Comparison of ENCODE assay signal across 11 mouse cellular contexts in the genomic region with DNA sequence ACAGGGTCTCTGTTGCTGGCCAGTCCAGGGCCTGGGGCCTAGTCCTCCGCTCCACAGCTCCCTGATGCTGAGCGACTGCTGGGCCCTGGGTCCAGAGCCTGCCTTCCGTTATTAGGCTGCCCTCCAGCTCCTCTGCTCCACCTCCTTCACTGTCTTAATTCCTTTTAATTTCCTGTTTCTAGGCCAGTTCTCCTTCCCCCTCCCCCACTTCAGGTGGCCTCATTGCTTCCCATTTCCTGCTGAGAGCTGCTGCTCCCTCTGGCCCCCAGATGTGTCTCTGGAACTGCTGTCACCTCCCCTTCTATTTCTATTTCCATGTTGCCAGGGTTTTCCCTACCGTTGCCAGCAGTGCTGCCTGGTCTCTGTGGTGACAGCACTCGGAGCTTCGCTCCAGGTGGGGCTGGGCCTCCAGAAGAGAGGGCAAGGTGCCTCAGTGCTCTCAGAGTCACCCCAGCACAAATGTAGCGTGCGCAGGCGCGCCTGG.
DNase-seq lines count a peak whose midpoint lies in the region; ATAC-seq and TF ChIP-seq lines count a peak whose summit lies in the region.
"Had no signal": no experiment of that assay in that cellular context is flagged by ENCODE, and none has a peak within 500 bp of the region (broad histone marks: within the 10 kb centered on the region; RNA-seq: fewer than 3 reads in every experiment).

No protein-coding gene starts in this region.

- no peak overlapping the region for H3K4me2 ChIP-seq in forebrain, embryonic 16.5 days (ENCODE audit: low read length)
- H3K4me2 ChIP-seq in intestine, embryonic 14.5 days (ENCODE audit: low read length): no peak overlapping the region
- H3K4me2 ChIP-seq in intestine, postnatal 0 days (replicated peaks; ENCODE audit: low read depth): no peak overlapping the region
- no peak overlapping the region for H3K4me2 ChIP-seq in embryonic facial prominence, embryonic 14.5 days (ENCODE audit: low read depth, low read length)
- H3K4me2 ChIP-seq in neural tube, embryonic 14.5 days (ENCODE audit: low read depth, low read length): no peak overlapping the region

- TF ChIP-seq CTCF in intestine, postnatal 0 days (IDR thresholded peaks at IDR 0.05; ENCODE audit: low read depth): no peak

- H3K27ac ChIP-seq in forebrain, embryonic 10.5 days: peak overlapping the region; percentile 26
- no peak overlapping the region for H3K27ac ChIP-seq in forebrain, embryonic 16.5 days (ENCODE audit: low read length)
- H3K27ac ChIP-seq in intestine, embryonic 14.5 days (ENCODE audit: low read depth): peak overlapping the region; percentile 62
- no peak overlapping the region for H3K27ac ChIP-seq in intestine, postnatal 0 days (ENCODE audit: low read depth, low read length)
- peak overlapping the region; percentile 16; the same call in 1 of the 2 replicates for H3K27ac ChIP-seq in embryonic facial prominence, embryonic 14.5 days (replicated peaks; ENCODE audit: low read depth, low read length)
- no peak overlapping the region for H3K27ac ChIP-seq in neural tube, embryonic 14.5 days (ENCODE audit: low read depth, low read length)

- H3K27me3 ChIP-seq in forebrain, embryonic 10.5 days (ENCODE audit: poor library complexity, severe bottlenecking): no peaks in the 10 kb centered on the region
- H3K27me3 ChIP-seq in forebrain, embryonic 16.5 days (replicated peaks; ENCODE audit: control insufficient read depth, insufficient read depth, low read length): no peaks in the 10 kb centered on the region
- no peaks in the 10 kb centered on the region for H3K27me3 ChIP-seq in intestine, embryonic 14.5 days (replicated peaks; ENCODE audit: control insufficient read depth, insufficient read depth, low read length)
- no peaks in the 10 kb centered on the region for H3K27me3 ChIP-seq in intestine, postnatal 0 days (replicated peaks; ENCODE audit: control insufficient read depth, insufficient read depth, low read length)
- H3K27me3 ChIP-seq in embryonic facial prominence, embryonic 14.5 days (replicated peaks; ENCODE audit: control insufficient read depth, insufficient read depth, low read length): no peaks in the 10 kb centered on the region
- H3K27me3 ChIP-seq in neural tube, embryonic 14.5 days (ENCODE audit: control insufficient read depth, insufficient read depth, low read length): no peaks in the 10 kb centered on the region

- no peak for ATAC-seq in forebrain, embryonic 16.5 days
- ATAC-seq in intestine, embryonic 14.5 days (replicated peaks; ENCODE audit: low FRiP score, low TSS enrichment, low read depth): no peak
- no peak for ATAC-seq in intestine, postnatal 0 days
- ATAC-seq in embryonic facial prominence, embryonic 14.5 days (ENCODE audit: low read depth): no peak
- ATAC-seq in neural tube, embryonic 14.5 days (ENCODE audit: low read depth): peak; percentile 56; the same call in 1 of the 2 replicates
- ATAC-seq: forebrain, embryonic 14.5 days had no signal

- 55% methylated on average over 10 of the region's 10 CpGs for WGBS in forebrain, embryonic 10.5 days
- 68% methylated on average over 10 of the region's 10 CpGs for WGBS in forebrain, embryonic 16.5 days
- WGBS in intestine, embryonic 14.5 days: 45% methylated on average over 10 of the region's 10 CpGs
- WGBS in intestine, postnatal 0 days: 73% methylated on average over 10 of the region's 10 CpGs
- 46% methylated on average over 10 of the region's 10 CpGs for WGBS in embryonic facial prominence, embryonic 14.5 days
- 65% methylated on average over 10 of the region's 10 CpGs for WGBS in neural tube, embryonic 14.5 days

- no peak overlapping the region for H3K4me3 ChIP-seq in forebrain, embryonic 10.5 days
- H3K4me3 ChIP-seq in forebrain, embryonic 16.5 days (replicated peaks; ENCODE audit: low read length): no peak overlapping the region
- no peak overlapping the region for H3K4me3 ChIP-seq in intestine, embryonic 14.5 days (ENCODE audit: low read depth, low read length)
- no peak overlapping the region for H3K4me3 ChIP-seq in intestine, postnatal 0 days (ENCODE audit: low read depth, low read length)
- H3K4me3 ChIP-seq in embryonic facial prominence, embryonic 14.5 days (ENCODE audit: low read depth, low read length): no peak overlapping the region
- no peak overlapping the region for H3K4me3 ChIP-seq in neural tube, embryonic 14.5 days (ENCODE audit: low read depth, low read length)

- H3K9me3 ChIP-seq in forebrain, embryonic 10.5 days: no peaks in the 10 kb centered on the region
- no peaks in the 10 kb centered on the region for H3K9me3 ChIP-seq in forebrain, embryonic 16.5 days (ENCODE audit: control insufficient read depth, low read length)
- H3K9me3 ChIP-seq in intestine, embryonic 14.5 days (ENCODE audit: control insufficient read depth, low read length): no peaks in the 10 kb centered on the region
- H3K9me3 ChIP-seq in intestine, postnatal 0 days (ENCODE audit: control insufficient read depth): no peaks in the 10 kb centered on the region
- H3K9me3 ChIP-seq in embryonic facial prominence, embryonic 14.5 days (ENCODE audit: control insufficient read depth, low read length): no peaks in the 10 kb centered on the region
- H3K9me3 ChIP-seq in neural tube, embryonic 14.5 days (ENCODE audit: control insufficient read depth, low read length): no peaks in the 10 kb centered on the region

- no peak overlapping the region for H3K9ac ChIP-seq in forebrain, embryonic 16.5 days (replicated peaks; ENCODE audit: low read depth, low read length)
- no peak overlapping the region for H3K9ac ChIP-seq in intestine, embryonic 14.5 days (ENCODE audit: low read length)
- H3K9ac ChIP-seq in intestine, postnatal 0 days (ENCODE audit: low read depth, low read length): no peak overlapping the region
- H3K9ac ChIP-seq in embryonic facial prominence, embryonic 14.5 days (ENCODE audit: low read depth, low read length): no peak overlapping the region
- H3K9ac ChIP-seq in neural tube, embryonic 14.5 days (replicated peaks; ENCODE audit: low read depth, low read length): no peak overlapping the region

- H3K4me1 ChIP-seq in forebrain, embryonic 10.5 days: peaks cover 46% of the 10 kb centered on the region
- H3K4me1 ChIP-seq in forebrain, embryonic 16.5 days (replicated peaks; ENCODE audit: control insufficient read depth, insufficient read depth, low read length): peaks cover 7% of the 10 kb centered on the region
- H3K4me1 ChIP-seq in intestine, embryonic 14.5 days (replicated peaks; ENCODE audit: control insufficient read depth, insufficient read depth, low read length): peaks cover 35% of the 10 kb centered on the region
- H3K4me1 ChIP-seq in intestine, postnatal 0 days (replicated peaks; ENCODE audit: control insufficient read depth, insufficient read depth, low read length): peaks cover 4% of the 10 kb centered on the region; the same call in 1 of the 2 replicates
- H3K4me1 ChIP-seq in embryonic facial prominence, embryonic 14.5 days (ENCODE audit: control insufficient read depth, insufficient read depth, low read length): peaks cover 22% of the 10 kb centered on the region; the same call in 1 of the 2 replicates
- no peaks in the 10 kb centered on the region for H3K4me1 ChIP-seq in neural tube, embryonic 14.5 days (ENCODE audit: control insufficient read depth, insufficient read depth, low read length)

- no peaks in the 10 kb centered on the region for H3K36me3 ChIP-seq in forebrain, embryonic 10.5 days (replicated peaks)
- H3K36me3 ChIP-seq in forebrain, embryonic 16.5 days (ENCODE audit: control insufficient read depth, insufficient read depth): no peaks in the 10 kb centered on the region
- H3K36me3 ChIP-seq in intestine, embryonic 14.5 days (ENCODE audit: control insufficient read depth, insufficient read depth, low read length): no peaks in the 10 kb centered on the region
- 0 out of 2 replicates have a peak, but pooled peaks cover 6% of the 10 kb centered on the region for H3K36me3 ChIP-seq in intestine, postnatal 0 days (ENCODE audit: control insufficient read depth, insufficient read depth)
- H3K36me3 ChIP-seq in embryonic facial prominence, embryonic 14.5 days (ENCODE audit: control insufficient read depth, insufficient read depth, low read length): no peaks in the 10 kb centered on the region
- H3K36me3 ChIP-seq in neural tube, embryonic 14.5 days (ENCODE audit: control insufficient read depth, insufficient read depth, low read length): no peaks in the 10 kb centered on the region

- no peak for DNase-seq in forebrain, embryonic 10.5 days (ENCODE audit: extremely low spot score, low spot score)
- no peak for DNase-seq in intestine, embryonic 14.5 days (ENCODE audit: low spot score)
- no peak for DNase-seq in embryonic facial prominence, embryonic 14.5 days (ENCODE audit: low spot score)
- no peak for DNase-seq in c-Kit-positive CD71-positive TER-119-positive erythroid progenitor cells, embryonic 14.5 days (ENCODE audit: low spot score)
- no peak for DNase-seq in B cell, adult 2 months
- DNase-seq: kidney, postnatal 4 days; midbrain, embryonic 14.5 days had no signal

Comparison
In these comparisons a context has a peak if more than half of its experiments do, and no peak if none do; other contexts are left out.
1. H3K27ac ChIP-seq: peak in forebrain, embryonic 10.5 days (single experiment), intestine, embryonic 14.5 days (single experiment) and embryonic facial prominence, embryonic 14.5 days (single experiment); none in forebrain, embryonic 16.5 days (single experiment), intestine, postnatal 0 days (single experiment) and neural tube, embryonic 14.5 days (single experiment).